Mouse (Mus musculus) mature B cell (primary cell): ENCODE measurements around the gene Park7.
"Not testable (repeated sequence)": the region's sequence is repeated elsewhere in the genome, so short reads cannot be mapped to it uniquely, and the experiment has no call there.

Experiments used
- in situ Hi-C: fragments of 300-500 bp; cut with MboI; formaldehyde crosslinking; loops from 2 replicates; pipeline ENCODE4 v1.14.3; 2019

The Park7 gene

GRCm38 (mm10) chr4:150910164-150910951 is 3.9 kb downstream of the Park7 start:
- in situ Hi-C loops, result no loop called here

DNA sequence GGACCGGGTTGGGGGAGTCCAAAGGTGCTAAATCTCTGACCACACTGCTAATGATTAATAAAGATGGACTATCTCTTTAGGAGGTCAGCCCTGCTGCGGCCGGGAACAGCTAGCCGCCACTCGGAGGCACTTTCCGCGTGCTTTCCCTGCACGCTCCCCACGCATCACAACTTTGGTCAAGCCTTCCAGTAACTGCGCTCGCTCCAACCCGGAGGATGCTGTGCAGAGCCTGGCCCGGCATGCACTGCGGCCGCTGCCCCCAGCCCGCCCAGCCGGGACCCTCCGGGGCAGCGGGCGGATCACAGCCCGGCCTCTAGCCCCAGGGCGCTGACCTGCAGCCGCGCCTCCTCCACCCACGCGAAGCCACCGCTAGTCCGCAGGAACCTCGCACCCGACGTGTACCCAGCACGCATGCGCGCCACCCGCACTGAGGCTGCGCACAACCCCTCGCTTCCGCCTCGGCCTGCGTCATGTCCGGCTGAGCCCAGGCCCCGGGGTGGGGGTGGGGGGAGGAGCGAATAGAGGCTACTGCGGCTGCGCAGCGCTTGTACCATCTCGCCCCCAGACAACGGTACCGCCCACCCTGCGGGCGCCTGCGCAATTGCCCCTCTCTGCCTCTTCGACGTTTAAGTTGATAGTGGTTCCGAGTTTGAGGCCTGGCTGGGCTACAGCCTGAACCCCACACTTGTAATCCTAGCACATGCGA is 4.6 kb downstream of the Park7 start:
- in situ Hi-C loops, result no loop called here

DNA sequence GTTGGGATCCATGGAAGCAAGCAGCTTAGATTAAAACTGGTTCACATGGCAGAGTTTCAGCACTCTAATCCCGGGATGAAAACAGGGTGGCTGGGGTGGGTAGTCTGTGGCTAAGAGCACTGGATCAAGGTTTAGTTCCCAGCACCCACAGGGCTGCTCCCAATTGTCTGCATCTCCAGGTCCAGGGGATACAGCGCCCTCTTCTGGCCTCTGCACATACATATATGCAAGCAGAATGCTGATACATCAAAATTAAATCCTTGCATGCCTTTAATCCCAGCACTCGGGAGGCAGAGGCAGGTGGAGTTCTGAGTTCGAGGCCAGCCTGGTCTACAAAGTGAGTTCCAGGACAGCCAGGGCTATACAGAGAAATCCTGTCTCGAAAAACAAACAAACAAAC is 5.7 kb downstream of the Park7 start:
- in situ Hi-C loops, result not testable (repeated sequence)

DNA sequence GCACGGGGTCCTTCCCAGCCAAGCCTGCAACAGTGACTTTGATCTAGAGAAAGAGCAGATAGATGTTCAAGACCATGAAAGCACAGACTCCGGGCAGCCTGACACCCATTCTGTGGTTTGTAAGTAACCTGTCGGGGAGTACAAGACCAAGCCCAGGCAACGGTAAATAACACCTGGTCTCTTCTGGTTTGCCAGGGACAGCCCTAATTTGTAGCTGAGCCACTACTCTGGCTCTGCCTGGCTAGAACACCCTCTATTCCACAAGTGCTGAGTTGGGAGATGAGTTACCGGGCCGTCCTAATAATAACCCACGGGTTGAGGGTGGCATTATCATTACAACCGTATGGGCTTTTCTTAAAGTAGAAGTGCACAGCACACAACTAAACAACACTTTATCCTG is 7.1 kb downstream of the Park7 start:
- in situ Hi-C loops, result no loop called here

- in situ Hi-C loops, result no loop called here
Observed at GRCm38 (mm10) chr4:150903091-150903742, 11.0 kb downstream of the Park7 start.

DNA sequence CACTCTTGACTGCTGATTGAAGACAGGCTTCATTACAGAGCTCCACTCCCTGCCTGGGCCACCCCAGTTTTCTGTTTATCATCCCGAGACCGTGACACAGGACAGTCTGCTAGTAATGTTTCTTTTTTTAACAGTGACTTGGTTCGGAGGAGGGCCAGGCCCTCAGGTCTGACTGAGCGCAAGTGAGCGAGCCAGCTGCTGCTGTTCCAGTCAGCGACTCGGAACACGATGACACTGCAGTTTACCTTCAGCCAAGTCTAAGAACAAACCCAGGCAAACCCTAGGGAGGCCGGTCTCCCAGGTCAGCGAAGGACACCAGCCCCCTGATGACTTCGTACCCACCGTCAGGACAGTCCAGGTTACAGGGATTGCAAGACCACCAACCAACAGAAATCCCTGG is 12.2 kb downstream of the Park7 start:
- in situ Hi-C loops, result no loop called here

DNA sequence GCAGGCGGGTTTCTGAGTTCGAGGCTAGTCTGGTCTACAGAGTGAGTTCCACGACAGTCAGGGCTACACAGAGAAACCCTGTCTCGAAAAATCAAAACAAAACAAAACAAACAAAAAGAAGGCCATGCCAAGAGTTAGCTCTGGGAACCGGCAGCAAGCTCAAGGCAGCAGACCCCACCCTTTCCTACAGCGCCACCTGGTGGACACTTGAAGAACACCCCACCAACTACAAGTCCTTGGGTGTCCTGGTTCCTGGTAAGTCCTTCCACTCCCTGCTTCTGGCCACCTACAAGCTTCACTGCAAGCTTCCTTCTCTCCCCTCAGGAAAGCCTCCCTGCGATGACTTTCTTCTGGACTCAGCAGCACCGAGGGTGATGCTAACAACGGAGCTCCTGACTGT is 12.6 kb downstream of the Park7 start:
- in situ Hi-C loops, result no loop called here

- in situ Hi-C loops, result no loop called here
Observed at GRCm38 (mm10) chr4:150900486-150900885, 13.8 kb downstream of the Park7 start.

DNA sequence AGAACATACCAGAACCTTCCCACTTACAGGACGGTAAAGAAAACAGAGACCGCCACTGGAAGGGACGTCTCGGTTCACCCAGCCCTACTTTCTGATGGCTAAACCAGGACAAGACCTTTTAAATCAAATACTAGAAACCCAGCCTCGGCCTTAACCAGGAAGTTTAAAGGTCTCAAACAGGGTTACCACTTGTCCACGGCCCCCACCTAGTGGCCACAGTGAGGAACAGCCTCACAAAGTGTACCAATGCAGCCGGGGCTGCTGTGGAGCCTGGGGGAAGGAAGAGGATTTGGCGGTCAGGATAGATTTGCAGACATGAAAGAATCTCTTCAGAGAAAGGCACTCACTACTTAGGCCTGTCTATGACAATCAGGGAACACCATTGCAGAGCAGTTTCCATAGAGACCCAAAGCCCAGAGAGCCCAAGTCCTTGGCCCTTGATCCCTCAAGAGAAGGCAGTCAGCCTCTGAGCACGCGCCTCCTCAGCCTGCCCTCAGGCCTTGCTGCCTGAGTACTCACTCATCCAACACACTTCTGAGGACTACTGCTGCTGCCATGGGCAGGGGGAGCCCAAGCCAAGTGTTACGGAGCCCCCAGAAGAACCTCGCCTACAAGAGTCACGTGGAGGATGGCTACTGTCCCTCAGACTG is 15.4 kb downstream of the Park7 start:
- in situ Hi-C loops, result loop anchor here (10.0 kb wide), 1 partner anchor 244 kb away; the partner anchor contains the start of gene Slc45a1

GRCm38 (mm10) chr4:150896896-150897624 is 17.2 kb downstream of the Park7 start:
- in situ Hi-C loops, result loop anchor here (10.0 kb wide), 1 partner anchor 242 kb away; the partner anchor contains the start of gene Slc45a1

- in situ Hi-C loops, result loop anchor here (10.0 kb wide), 1 partner anchor 240 kb away; the partner anchor contains the start of gene Slc45a1
Observed at GRCm38 (mm10) chr4:150894718-150895501, 19.3 kb downstream of the Park7 start.

GRCm38 (mm10) chr4:150891308-150891707 is 22.9 kb downstream of the Park7 start:
- in situ Hi-C loops, result loop anchor here (10.0 kb wide), 1 partner anchor 237 kb away; the partner anchor contains the start of gene Slc45a1

GRCm38 (mm10) chr4:150889955-150890315 is 24.3 kb downstream of the Park7 start:
- in situ Hi-C loops, result loop anchor here (10.0 kb wide), 1 partner anchor 235 kb away; the partner anchor contains the start of gene Slc45a1

DNA sequence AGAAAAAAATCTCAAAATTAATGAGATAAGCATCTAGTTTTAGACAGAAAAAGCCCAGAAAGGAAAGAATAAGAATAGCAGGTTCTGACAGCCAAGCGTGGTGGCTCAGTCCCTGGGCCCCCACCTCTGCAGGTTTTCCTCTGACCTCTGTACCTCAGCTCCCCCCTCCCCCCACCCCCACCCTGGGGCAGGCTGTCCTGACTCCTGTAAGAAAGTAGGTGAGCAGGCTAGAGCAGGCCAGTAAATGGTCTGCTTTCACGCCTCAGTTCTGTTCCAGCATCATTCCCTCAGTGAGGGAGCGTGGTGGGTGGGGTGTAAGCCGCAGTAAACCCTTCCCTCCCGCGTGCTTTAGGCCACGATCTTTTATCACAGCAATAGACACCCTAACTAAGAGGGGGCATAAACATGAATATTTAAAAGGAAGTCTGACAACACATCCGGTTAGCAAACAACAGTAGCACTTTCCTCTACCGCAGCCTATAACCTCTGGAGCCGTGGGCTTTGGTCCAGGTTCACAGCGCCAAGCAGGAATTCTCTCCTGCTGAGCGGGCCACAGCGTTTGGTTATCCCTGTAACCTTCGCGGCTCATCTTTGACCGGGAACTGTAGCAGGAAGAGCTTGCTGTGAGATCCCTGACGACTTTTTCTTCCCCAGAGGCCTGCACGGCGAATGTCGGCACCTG is 24.8 kb downstream of the Park7 start:
- in situ Hi-C loops, result no loop called here

DNA sequence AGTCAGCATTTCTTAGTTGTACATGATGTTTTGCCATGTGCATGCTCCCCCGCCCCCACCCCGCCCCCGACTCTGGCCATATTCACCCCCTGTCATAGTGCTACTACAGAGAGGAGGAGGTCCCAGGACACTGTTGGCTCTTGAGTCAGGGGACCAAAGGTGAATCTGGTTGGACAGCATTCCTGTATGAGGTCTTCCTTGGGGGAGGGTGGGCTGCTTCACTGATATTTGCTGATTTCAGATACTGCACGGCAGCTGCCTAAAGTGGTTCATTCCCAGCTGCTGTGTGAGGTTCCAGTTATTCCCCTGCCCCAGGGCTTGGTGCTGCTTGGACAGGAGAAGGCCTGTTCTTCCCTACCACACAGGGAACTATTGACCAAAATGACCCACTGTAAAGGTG is 25.7 kb downstream of the Park7 start:
- in situ Hi-C loops, result no loop called here

DNA sequence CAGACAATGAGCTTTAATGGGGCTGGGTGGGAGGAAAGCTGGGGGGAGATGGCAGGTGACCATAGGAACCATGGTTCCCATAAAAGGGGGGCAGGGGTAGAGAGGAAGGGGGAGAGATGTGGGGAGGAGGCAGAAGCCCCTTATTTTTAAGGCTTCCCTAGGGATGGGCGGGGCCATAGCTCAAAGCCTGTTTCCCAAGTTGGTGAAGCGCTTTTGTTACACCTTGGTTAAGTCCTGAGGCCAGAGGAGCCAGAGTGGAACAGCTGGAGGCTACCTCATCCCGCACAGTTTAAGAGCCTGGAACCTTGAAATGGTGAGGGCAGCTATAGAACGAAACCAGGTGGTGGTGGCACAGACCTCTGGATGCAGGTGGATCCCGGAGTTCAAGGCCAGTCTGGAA is 26.3 kb downstream of the Park7 start:
- in situ Hi-C loops, result no loop called here

DNA sequence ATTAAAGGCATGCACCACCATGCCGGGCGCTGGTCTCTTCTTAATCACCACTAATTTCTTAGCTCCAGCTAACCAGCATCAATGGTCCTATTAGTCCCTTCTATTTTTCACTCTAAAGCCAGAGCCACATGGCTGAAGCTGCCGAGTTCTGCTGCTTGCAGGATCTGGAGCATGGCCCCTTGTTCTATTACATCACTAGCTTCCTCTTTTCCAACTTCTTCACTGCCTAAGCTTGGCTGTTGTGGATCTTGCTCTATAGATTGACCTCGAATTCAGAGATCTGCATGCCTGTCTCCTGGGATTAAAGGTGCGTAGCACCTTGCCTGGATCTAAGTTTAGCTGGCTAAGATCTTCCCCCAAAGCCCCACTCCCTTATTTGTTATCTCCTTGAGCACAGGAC is 31.6 kb downstream of the Park7 start:
- in situ Hi-C loops, result no loop called here

- in situ Hi-C loops, result no loop called here
Observed at GRCm38 (mm10) chr4:150880364-150880763, 33.9 kb downstream of the Park7 start.

DNA sequence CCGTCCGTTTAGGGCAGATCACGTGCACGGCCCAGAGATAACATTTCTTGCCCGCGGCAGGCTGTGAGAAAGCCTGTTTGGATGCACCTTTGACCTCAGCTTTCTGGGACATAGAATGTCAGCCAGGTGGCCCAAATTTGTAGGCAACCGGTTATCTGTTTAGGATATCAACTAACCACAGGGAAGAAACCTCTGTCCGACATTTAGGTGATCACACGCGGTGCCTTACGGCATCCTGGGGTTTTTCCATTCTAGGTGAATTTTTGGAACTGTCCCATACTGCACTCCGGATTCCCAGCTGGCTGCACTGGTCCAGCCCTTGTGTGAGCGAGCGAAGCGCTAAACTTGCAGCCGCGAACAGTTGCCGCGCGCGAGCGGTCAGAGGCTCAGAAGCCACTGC is 34.6 kb downstream of the Park7 start:
- in situ Hi-C loops, result no loop called here

GRCm38 (mm10) chr4:150875393-150875792 is 38.8 kb downstream of the Park7 start:
- in situ Hi-C loops, result no loop called here
